Mouse (Mus musculus): ENCODE results near the gene Gm28305. TPM values are rescaled to one million over a fixed set of nuclear protein-coding genes. Genes with fewer than 3 reads are reported as not detected.

The Gm28305 gene
- polyA plus RNA-seq, 2 experiments: not detected

DNA sequence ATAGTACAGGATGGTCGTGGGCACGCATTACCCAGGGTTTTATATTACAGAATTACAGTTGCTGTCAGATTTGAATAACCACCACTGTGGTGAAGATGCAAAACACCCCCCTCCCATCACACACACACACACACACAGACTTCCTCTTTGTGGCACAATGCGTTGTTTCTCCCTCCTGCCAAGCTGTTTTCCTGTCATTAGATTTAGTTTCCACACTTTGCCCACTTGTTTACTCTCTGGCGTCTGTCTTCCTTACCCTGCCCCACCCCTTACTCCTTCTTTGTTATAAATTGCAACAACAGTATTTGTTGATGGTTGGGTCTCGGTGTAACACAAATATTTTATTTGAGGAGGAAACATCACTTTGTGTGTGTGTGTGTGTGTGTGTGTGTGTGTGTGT is 57.8 kb downstream of the Gm28305 start:
- DNase-seq (ENCODE audit: low read depth in 3 of 3, low spot score in 3 of 3) (no peak), ATAC-seq (ENCODE audit: insufficient read depth) (no peak)
- Histone ChIP-seq H3K9me3 (ENCODE audit: control insufficient read depth, low read length) (no peaks in the 10 kb centered on the region), H3K27me3 (ENCODE audit: control insufficient read depth, insufficient read depth, low read length) (no peaks in the 10 kb centered on the region), H3K27ac (no peak overlapping the region), H3K36me3 (replicated peaks; ENCODE audit: control insufficient read depth, insufficient read depth, low read depth) (no peaks in the 10 kb centered on the region), H3K9ac (replicated peaks) (no peak overlapping the region), H3K4me3 (ENCODE audit: insufficient read depth in 1 of 2, low read depth in 2 of 2, low read length in 2 of 2) (no peak overlapping the region), H3K4me1 (replicated peaks; ENCODE audit: control insufficient read depth in 2 of 2, insufficient read depth in 2 of 2, low read length in 1 of 2) (no peaks in the 10 kb centered on the region), H3K4me2 (ENCODE audit: low read depth) (no peak overlapping the region)
- 32% methylated on average over 5 of the region's 5 CpGs for WGBS (ENCODE audit: insufficient replicate concordance)
- no peak for TF ChIP-seq EP300 (IDR thresholded peaks at IDR 0.05; ENCODE audit: low read depth)
- TF ChIP-seq CTCF (IDR thresholded peaks at IDR 0.05; ENCODE audit: low read depth): no peak

DNA sequence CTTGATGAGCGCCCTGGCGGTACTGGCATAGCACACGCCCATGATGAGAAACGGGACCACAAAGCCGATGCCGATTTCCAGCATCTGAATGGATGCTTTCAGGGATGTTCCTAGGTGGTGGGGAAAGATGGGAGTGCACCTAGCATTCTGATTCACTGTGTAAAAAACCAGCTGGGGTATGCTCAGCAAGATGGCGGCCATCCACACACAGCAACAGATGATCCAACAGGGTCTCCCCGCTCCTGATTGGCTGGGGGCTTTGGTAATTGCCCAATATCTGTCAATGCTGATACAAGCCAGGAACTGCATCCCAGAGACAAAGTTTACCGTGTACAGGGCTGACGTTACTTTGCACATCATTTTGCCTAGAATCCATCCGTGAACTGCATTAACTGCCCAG is 58.6 kb downstream of the Gm28305 start:
- WGBS (ENCODE audit: insufficient replicate concordance): 76% methylated on average over 11 of the region's 11 CpGs
- no peak overlapping the region for H3K27ac ChIP-seq
- no peaks in the 10 kb centered on the region for H3K4me1 ChIP-seq (replicated peaks; ENCODE audit: control insufficient read depth in 2 of 2, insufficient read depth in 2 of 2, low read length in 1 of 2)
- H3K4me3 ChIP-seq (ENCODE audit: insufficient read depth in 1 of 2, low read depth in 2 of 2, low read length in 2 of 2): no peak overlapping the region
- H3K9me3 ChIP-seq (ENCODE audit: control insufficient read depth, low read length): no peaks in the 10 kb centered on the region
- no peaks in the 10 kb centered on the region for H3K36me3 ChIP-seq (replicated peaks; ENCODE audit: control insufficient read depth, insufficient read depth, low read depth)
- H3K9ac ChIP-seq (replicated peaks): no peak overlapping the region
- no peak for TF ChIP-seq CTCF (IDR thresholded peaks at IDR 0.05; ENCODE audit: low read depth)
- no peak for TF ChIP-seq EP300 (IDR thresholded peaks at IDR 0.05; ENCODE audit: low read depth)
- no peaks in the 10 kb centered on the region for H3K27me3 ChIP-seq (ENCODE audit: control insufficient read depth, insufficient read depth, low read length)
- no peak for ATAC-seq (ENCODE audit: insufficient read depth)
- H3K4me2 ChIP-seq (ENCODE audit: low read depth): no peak overlapping the region
- DNase-seq (ENCODE audit: low read depth in 3 of 3, low spot score in 3 of 3): no peak

DNA sequence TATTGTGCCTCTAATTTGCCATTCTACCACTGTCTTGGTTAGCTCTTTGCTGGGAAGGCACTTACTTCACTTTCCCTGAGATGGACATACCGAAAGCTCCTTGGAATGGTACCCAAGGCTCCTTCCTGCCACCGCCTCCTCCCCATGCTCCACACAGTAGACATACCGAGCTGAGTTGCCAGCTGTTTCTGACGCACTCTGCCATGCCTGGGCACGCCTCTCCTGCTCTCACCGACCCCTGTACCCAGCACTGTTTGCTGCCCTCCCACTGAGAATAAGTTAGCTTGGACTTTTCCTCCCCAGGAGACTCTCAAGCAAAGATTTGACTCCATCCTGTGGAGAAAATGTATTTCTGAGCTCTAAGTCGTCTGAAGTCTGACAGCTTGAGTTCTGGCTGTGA is 60.4 kb downstream of the Gm28305 start:
- Histone ChIP-seq H3K4me2 (ENCODE audit: low read depth) (no peak overlapping the region), H3K9ac (replicated peaks) (no peak overlapping the region), H3K27ac (no peak overlapping the region), H3K4me1 (replicated peaks; ENCODE audit: control insufficient read depth in 2 of 2, insufficient read depth in 2 of 2, low read length in 1 of 2) (no peaks in the 10 kb centered on the region), H3K4me3 (ENCODE audit: insufficient read depth in 1 of 2, low read depth in 2 of 2, low read length in 2 of 2) (no peak overlapping the region), H3K9me3 (ENCODE audit: control insufficient read depth, low read length) (no peaks in the 10 kb centered on the region), H3K36me3 (replicated peaks; ENCODE audit: control insufficient read depth, insufficient read depth, low read depth) (no peaks in the 10 kb centered on the region), H3K27me3 (ENCODE audit: control insufficient read depth, insufficient read depth, low read length) (no peaks in the 10 kb centered on the region)
- ATAC-seq (ENCODE audit: insufficient read depth) (no peak), DNase-seq (ENCODE audit: low read depth in 3 of 3, low spot score in 3 of 3) (no peak)
- no peak for TF ChIP-seq CTCF (IDR thresholded peaks at IDR 0.05; ENCODE audit: low read depth)
- no peak for TF ChIP-seq EP300 (IDR thresholded peaks at IDR 0.05; ENCODE audit: low read depth)
- 57% methylated on average over 7 of the region's 7 CpGs for WGBS (ENCODE audit: insufficient replicate concordance)

DNA sequence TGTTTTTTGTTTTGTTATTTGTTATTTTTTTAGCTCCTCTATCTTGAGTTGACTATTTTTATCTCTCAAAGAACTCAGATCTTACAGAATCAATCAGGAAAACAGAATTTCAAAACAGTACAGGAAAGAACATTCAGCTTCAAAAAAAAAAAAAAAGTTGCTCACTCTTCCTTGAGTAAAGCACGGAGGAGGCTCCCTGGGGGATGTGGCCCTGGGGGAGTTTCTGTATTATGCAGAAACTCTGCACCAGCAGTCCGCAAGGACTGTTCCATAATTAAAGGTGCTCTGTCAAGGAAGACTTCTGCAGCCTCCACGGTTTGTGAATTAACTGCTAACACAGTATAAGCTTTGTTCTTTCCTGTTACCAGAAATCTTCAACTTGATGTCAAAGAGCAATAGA is 61.0 kb downstream of the Gm28305 start:
- 51% methylated on average over 3 of the region's 3 CpGs for WGBS (ENCODE audit: insufficient replicate concordance)
- Histone ChIP-seq H3K4me2 (ENCODE audit: low read depth) (no peak overlapping the region), H3K4me3 (ENCODE audit: insufficient read depth in 1 of 2, low read depth in 2 of 2, low read length in 2 of 2) (no peak overlapping the region), H3K27me3 (ENCODE audit: control insufficient read depth, insufficient read depth, low read length) (no peaks in the 10 kb centered on the region), H3K36me3 (replicated peaks; ENCODE audit: control insufficient read depth, insufficient read depth, low read depth) (no peaks in the 10 kb centered on the region), H3K4me1 (replicated peaks; ENCODE audit: control insufficient read depth in 2 of 2, insufficient read depth in 2 of 2, low read length in 1 of 2) (no peaks in the 10 kb centered on the region), H3K27ac (no peak overlapping the region), H3K9ac (replicated peaks) (no peak overlapping the region), H3K9me3 (ENCODE audit: control insufficient read depth, low read length) (no peaks in the 10 kb centered on the region)
- ATAC-seq (ENCODE audit: insufficient read depth): no peak
- TF ChIP-seq EP300 (IDR thresholded peaks at IDR 0.05; ENCODE audit: low read depth) (no peak), CTCF (IDR thresholded peaks at IDR 0.05; ENCODE audit: low read depth) (no peak)
- DNase-seq (ENCODE audit: low read depth in 3 of 3, low spot score in 3 of 3): no peak

DNA sequence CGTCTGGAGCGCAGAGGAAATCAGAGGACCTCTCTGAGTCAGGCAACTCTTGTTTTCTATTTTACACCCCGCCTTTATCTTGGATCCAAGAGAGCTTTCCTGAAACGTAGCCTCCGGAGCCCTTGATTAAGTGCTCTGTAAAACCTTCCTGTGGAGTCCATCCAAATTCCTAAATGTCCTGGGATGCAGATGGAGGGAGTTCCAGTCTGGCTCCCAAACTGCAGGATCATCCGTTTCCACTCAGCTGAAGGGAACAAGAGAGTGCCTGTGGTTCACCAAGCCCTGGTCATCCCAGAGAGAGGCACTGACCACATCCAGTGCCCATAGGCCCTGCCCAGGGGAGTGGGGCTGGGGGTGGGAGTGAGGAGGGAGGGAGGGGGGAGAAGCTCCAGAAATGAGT is 61.8 kb downstream of the Gm28305 start:
- Histone ChIP-seq H3K27me3 (ENCODE audit: control insufficient read depth, insufficient read depth, low read length) (no peaks in the 10 kb centered on the region), H3K36me3 (replicated peaks; ENCODE audit: control insufficient read depth, insufficient read depth, low read depth) (no peaks in the 10 kb centered on the region), H3K27ac (no peak overlapping the region), H3K9me3 (ENCODE audit: control insufficient read depth, low read length) (no peaks in the 10 kb centered on the region), H3K9ac (replicated peaks) (no peak overlapping the region), H3K4me2 (ENCODE audit: low read depth) (no peak overlapping the region), H3K4me1 (replicated peaks; ENCODE audit: control insufficient read depth in 2 of 2, insufficient read depth in 2 of 2, low read length in 1 of 2) (no peaks in the 10 kb centered on the region), H3K4me3 (ENCODE audit: insufficient read depth in 1 of 2, low read depth in 2 of 2, low read length in 2 of 2) (no peak overlapping the region)
- 48% methylated on average over 6 of the region's 6 CpGs for WGBS (ENCODE audit: insufficient replicate concordance)
- TF ChIP-seq CTCF (IDR thresholded peaks at IDR 0.05; ENCODE audit: low read depth) (no peak), EP300 (IDR thresholded peaks at IDR 0.05; ENCODE audit: low read depth) (no peak)
- ATAC-seq (ENCODE audit: insufficient read depth): no peak
- no peak for DNase-seq (ENCODE audit: low read depth in 3 of 3, low spot score in 3 of 3)
